Mouse (Mus musculus) urinary bladder, postnatal 36 days (tissue): Measurements from ENCODE around the gene 9230110F15Rik.
"Not testable (repeated sequence)": the region's sequence is repeated elsewhere in the genome, so short reads cannot be mapped to it uniquely, and the experiment has no call there.

Source experiments
- DNase-seq, 2 experiments: peaks; one replicate each; pipeline ENCODE4 v3.0.0; 2022; ENCODE audit warnings: low spot score in 2 of 2, mixed read lengths in 1 of 2

9230110F15Rik gene

DNA sequence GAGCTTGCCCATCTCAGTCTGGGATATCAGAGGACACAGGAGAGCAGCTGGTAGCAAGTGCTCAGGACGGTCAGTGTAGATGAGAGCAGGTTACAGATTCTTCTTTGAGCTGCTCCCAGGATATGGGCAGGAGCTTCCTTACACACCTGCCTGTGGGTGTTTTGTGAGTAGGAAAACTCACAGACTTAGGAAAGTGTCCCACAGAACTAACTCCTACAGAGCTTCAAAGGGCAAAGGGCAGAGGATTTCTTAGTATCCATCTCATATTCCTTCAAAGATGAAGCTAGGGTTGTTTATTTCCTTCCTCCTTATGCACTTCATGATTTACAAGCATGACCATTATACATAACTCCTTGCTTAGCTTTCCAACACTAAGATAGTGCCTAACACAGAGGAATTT lies at the start of gene 9230110F15Rik:
Gene 9230110F15Rik, minus strand, starts transcription at position 101 of the 400 bp plus-strand sequence.
- no peak for DNase-seq

DNA sequence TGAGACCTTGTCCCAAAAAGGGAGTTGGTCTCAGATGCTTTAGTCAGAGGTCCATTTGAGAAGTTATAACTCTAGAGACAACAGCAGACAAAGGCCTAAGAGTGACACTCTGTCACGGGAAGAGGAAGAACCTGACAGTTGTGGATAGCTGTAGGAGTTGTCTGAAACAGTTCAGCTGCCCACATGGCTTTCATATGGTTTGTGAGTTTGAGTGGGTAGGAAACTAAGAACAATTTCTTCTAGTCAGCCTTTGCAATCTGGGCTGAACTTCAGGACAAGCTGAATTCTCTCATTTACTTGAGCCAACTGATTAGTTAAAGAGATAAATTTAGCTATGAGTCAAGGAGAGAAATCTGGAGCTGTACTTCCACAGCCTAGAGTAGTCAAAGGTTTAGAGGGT lies 49.2 kb upstream of the 9230110F15Rik start:
- not testable (repeated sequence) for DNase-seq

DNA sequence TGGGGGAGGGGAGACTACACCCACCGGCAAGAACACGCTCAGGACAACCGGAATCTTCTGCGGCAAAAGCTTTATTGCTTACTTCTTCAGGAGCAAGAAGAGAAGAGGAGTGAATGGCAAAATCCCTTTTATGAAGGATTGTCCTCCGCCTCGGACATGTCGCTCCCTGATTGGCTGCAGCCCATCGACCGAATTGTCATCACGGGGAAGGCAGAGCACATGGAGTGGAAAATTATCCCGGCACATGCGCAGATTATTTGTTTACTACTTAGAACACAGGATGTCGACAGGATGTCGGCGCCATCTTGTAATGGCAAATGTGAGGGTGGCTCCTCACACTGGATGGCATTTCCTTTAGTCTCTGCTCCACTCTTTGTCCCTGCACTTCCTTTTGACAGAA lies 26.1 kb downstream of the 9230110F15Rik start:
- not testable (repeated sequence) for DNase-seq

DNA sequence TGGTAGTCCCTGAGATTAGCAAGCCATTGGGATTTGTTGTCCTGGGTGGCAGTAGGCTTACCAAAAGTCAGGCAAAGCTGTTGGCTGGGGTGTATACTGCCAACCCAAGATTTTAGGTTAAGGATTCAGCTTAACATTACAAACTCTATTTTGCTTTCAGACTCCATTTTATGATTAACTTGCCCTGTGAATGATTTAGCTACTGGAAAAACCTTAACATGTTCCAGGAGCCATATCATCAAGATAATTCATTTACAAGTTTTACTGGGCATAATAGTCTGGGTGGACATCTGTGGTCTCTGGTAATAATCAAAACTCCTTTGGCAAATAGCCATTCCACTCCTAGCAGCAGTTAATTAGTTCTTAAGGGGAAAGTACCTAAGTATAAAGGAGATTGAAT lies 45.8 kb downstream of the 9230110F15Rik start:
- DNase-seq, result no peak

DNA sequence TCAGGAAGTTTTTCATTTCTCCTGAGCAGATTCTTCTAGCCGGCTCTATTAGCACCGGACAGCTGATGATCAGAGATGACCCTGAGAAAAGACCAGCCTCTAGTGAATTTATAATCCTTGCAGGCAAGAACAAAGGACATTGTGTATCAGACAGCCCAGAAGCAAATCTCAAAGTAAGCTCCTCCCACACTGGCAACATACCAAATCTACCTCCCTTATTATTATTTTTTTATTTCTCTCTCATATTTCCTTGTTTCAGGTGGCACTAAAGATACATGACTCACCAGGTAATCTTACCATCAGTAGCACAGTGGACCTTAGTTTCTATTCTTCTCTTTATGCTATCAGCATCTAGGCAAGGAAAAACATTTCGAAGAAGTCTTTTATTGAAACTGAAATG lies 53.9 kb downstream of the 9230110F15Rik start, which contains the start of the genes Gm27235 and D730048I06Rik:
Gene Gm27235, minus strand, starts transcription at position 101 of the 400 bp plus-strand sequence.
Gene D730048I06Rik, minus strand, starts transcription at position 112 of the 400 bp plus-strand sequence.
- DNase-seq, result no peak
